Mouse (Mus musculus): Measurements from ENCODE around the gene Pdzd8. TPM values are rescaled to one million over a fixed set of nuclear protein-coding genes. Genes with fewer than 3 reads are reported as not detected.

The Pdzd8 gene
- 8.9 TPM for polyA plus RNA-seq (2014; fragmentation: Illumina TruSeq; extraction: RNeasy Lipid Tissue Mini Kit (QIAGEN cat#74804); ENCODE audit: insufficient read depth, low read depth, low replicate concordance)

DNA sequence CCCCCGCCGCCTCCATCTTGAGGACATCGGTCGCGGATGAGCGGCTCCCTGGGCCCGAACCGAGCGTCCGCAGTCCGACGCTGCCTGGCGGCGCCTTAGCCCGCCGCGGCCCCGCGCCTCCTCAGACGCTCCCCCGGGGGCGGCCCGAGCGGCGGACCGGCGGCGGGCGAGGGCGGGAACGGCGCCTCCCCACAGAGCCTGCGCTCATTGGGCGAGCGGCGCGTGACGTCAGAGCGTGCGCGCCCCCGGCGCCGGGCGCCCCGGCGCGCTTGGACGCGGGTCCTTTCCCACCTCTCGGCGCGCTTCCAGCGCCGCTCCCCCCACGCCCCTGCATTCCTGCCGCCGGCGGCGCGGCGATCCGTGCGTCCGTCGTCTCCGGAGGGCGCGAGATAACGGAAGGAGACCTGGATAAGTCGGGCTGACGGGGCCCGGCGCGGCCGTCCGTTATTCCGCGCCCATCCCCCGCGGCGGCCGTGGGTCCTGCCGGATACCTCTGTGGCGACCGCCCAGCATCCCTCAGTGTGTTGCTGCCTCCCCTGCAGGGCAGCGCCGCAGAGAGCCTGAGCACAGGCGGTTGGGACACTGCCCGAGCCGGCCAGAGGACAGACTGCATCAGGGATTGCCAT lies at the start of gene Pdzd8:
Gene Pdzd8 (minus strand): TSS at position 123 of the 626 bp plus-strand sequence.

DNA sequence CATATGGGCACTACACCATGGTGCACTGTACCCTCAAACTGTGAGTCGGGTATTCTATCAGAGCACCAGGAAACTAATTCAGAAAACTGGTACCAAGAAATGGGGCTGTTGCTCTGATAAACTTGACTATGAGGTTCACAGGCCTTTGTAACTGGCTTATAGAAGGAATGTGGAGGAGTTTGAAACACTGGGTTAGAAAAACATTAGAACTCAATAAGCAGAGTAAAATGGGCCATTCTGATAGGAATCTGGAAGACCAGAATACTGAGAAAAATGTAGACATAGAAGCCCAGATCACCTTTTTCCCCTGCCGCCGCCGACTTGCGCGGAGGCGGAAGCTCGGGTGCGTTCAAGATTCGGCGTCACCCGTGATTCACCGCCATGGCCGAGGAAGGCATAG lies 23.6 kb downstream of the Pdzd8 start, which contains the start of gene Rps12-ps3:
Gene Rps12-ps3 (plus strand): TSS at position 301 of the 400 bp plus-strand sequence.

DNA sequence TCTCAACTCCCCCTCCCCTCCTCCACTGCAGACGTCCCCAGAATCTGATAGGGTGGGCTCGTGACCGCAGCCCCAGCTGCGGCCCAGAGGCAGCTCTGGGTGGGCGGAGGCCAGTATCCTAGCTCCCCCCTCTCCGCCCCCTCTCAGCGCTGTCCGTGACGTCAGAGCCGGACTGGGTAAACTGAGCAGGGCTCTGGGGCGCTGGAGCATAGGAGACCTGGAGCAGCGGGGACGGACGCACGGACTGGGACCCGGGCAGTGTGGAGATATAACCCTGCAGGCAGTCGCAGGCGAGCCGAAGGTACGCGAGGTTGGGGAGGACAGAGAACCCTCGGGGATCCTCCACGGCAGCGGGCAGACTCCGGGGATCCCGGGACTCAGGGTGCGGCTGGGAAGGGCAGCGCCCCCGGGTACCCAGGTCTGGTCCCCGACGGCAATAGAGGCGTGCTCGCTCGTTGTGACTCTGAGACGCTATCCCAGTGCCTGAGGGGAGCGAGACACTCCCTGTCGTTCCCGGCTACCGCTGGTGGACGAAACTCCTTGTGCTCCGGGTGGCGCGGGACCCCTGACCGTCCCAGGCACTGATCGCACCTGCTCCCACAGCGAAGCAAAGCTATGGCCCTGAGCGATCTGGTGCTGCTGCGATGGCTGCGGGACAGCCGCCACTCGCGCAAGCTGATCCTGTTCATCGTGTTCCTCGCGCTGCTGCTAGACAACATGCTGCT lies 84.7 kb downstream of the Pdzd8 start, which contains the start of gene Slc18a2:
Gene Slc18a2 (plus strand): TSS at position 179 of the 725 bp plus-strand sequence.

Other genes starting within 250 kb of the Pdzd8 start
- not detected for gene Vax1, start 175.7 kb downstream of the Pdzd8 start, polyA plus RNA-seq (2014; fragmentation: Illumina TruSeq; extraction: RNeasy Lipid Tissue Mini Kit (QIAGEN cat#74804); ENCODE audit: insufficient read depth, low read depth, low replicate concordance)
- not detected for gene Kcnk18, start 126.6 kb downstream of the Pdzd8 start, polyA plus RNA-seq (2014; fragmentation: Illumina TruSeq; extraction: RNeasy Lipid Tissue Mini Kit (QIAGEN cat#74804); ENCODE audit: insufficient read depth, low read depth, low replicate concordance)
- 0.19 TPM for gene Slc18a2, start 84.9 kb downstream of the Pdzd8 start, polyA plus RNA-seq (2014; fragmentation: Illumina TruSeq; extraction: RNeasy Lipid Tissue Mini Kit (QIAGEN cat#74804); ENCODE audit: insufficient read depth, low read depth, low replicate concordance)
- 60.1 TPM for gene Rps12-ps3, start 23.5 kb downstream of the Pdzd8 start, polyA plus RNA-seq (2014; fragmentation: Illumina TruSeq; extraction: RNeasy Lipid Tissue Mini Kit (QIAGEN cat#74804); ENCODE audit: insufficient read depth, low read depth, low replicate concordance)
- not detected for gene Emx2, start 112.6 kb upstream of the Pdzd8 start, polyA plus RNA-seq (2014; fragmentation: Illumina TruSeq; extraction: RNeasy Lipid Tissue Mini Kit (QIAGEN cat#74804); ENCODE audit: insufficient read depth, low read depth, low replicate concordance)

All from lung, adult 10 weeks (tissue).